Mouse (Mus musculus) Muller cell, postnatal 12 days (primary cell): ENCODE measurements at regions not wholly inside any gene's neighbourhood (a gene's known extent, or its start where the extent isn't known, plus 50 kb on each side); places are given as distances from the start of the nearest gene placed in this dataset.
"Not testable (repeated sequence)": the region's sequence is repeated elsewhere in the genome, so short reads cannot be mapped to it uniquely, and the experiment has no call there.

Experiments used
- DNase-seq: peaks from one replicate; pipeline ENCODE4 v3.0.0-alpha.2; 2015; ENCODE audit errors: inconsistent ontology term

DNA sequence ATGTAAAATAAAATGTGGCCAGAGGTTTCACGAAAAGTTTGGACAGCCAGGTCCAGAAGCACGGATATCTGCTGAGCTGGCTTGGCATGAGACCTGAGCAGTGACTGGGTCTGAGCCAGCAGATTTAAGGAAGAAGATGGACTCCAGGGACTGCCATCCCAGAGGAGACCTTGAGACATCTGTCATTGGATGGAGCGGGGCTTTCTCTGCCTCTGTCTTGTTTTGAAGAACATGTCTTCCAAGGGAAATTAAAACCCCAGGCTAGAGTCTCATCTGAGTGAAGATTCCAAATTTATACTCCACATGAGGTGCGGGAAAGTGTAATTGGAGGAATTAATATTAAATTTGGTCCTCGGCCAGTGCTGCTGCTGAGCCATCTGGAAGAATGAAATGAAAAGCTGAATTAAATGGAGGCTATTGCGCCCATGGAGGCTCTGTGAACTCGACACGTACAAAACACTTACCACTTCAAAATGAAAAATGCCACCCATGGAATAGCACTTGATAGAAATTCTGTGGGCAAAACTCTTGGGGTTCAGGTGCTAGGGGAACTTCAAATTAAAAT lies 129.8 kb upstream of the Adcy2 start:
- no peak for DNase-seq

DNA sequence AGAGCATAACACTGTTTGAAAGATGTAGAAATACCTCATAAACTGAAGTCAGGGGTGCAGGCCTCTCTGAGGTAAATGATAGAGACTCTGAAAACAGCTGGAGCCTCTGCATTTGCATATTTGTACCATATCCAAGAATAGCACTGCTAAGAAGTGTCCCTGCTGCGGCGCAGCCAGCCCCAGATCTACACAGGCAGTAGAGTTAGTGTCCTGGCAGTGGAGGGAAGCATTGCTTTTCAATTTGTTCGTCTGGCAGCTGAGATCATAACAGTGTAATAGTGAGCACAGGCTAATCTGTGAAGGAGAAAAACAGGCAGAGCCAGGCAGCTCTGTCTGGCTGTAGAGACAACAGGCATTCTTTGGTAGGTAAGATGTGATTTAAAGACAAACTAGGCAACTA lies 128.2 kb upstream of the Adcy2 start:
- DNase-seq, result no peak

DNA sequence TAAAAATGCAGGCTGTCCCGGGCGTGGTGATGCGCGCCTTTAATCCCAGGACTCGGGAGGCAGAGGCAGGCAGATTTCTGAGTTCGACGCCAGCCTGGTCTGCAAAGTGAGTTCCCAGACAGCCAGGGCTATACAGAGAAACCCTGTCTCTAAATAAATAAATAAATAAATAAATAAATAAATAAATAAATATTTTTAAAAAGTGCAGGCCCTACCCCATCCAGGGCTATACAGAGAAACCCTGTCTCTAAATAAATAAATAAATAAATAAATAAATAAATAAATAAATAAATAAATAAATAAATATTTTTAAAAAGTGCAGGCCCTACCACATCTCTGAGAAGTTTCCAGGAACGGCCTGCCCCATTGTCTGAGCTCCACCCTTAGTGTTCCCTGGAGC lies 119.4 kb upstream of the Adcy2 start:
- not testable (repeated sequence) for DNase-seq

DNA sequence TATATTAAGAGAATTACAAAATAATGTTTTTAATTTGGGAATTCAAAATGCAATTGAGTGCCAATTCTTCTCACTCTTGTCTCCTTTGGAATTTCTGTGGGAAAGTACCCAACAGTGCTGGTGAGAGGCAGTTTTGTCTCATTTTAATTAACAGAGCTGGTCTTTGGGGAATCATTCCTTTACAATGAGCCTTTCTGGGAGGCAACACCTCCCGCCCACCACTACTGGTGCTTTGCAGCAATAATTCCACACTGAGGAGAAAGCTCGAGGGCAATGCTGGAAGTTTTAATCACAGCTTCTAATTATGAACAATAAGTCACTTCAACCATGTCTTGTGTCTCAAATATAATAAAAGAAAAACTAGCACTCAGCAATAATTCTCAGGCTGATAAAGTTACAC lies 109.8 kb upstream of the Adcy2 start:
- DNase-seq, result peak; percentile 88

DNA sequence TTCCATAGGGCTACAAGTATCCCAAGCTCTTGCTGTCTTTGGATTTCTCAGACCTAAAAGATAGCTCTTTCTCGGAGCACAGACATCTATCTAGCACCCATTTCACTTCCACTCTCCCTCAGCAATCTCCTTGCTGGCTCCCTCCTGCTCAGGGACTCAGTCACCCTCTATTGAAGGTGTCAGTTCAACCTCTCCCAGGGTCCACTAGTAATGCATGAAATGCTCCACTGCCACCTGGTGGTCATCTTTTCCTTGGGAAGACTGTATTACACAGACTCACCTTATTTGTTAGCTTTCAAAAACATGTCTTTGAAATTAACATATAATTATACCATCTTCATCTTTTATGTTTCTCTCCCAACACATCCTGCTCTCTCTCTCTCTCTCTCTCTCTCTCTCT lies 87.3 kb upstream of the Adcy2 start:
- peak; percentile 9 for DNase-seq

DNA sequence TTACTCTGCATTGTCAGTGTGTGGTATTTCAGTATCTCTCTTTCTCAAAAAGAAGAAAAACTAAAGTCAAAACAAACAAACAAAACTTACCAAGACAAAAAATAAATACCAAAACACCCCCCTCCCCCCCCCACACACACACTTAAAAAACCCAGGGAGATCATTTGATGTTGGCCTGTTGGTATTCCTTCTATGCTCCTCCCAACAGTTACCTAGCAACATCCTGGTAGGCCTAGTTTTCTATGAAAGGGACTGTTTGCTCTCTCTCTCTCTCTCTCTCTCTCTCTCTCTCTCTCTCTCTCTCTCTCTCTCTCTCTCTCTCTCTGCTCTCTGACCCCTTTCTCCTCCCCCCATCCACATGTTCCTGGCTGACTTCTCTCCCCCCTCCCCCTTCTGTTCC lies 71.0 kb upstream of the Adcy2 start:
- DNase-seq, result no peak

DNA sequence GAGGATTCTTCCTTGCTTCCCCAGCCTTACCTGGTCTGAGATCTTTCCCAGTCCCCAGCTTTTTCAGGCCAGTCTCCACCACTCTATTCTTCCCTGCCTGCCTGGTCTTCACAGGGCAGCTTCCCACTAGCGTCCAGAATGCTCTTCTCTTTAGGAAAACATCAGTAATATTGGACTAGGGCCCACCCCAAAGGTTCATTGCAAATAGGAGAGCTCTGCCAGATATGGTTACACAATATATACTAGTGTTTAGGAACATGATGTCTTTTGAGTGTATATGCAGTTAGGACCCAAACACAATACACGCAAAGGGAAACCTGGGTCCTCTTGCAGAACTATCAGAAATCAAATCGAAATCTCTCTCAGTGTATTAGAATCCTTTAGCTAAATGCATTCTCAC lies 70.5 kb upstream of the Adcy2 start:
- DNase-seq, result no peak

DNA sequence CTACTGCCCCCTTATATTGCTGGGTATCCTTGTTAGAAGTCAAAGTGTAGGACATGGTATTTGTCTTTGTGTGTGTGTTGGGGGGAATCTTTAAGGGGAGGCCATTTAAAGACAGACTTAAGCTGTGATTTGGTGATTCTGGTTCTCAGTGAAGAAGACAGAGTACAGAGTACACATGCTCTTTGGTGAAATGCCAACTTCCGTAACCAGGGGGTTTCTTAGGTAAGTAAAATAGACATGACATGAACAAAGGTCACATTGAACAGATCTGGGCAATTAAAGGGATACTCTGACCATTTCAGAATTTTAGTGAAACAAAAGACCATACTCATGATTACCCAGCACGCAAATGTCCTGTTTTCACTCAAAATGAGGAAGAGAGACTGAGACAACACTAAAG lies 67.3 kb upstream of the Adcy2 start:
- DNase-seq, result no peak

DNA sequence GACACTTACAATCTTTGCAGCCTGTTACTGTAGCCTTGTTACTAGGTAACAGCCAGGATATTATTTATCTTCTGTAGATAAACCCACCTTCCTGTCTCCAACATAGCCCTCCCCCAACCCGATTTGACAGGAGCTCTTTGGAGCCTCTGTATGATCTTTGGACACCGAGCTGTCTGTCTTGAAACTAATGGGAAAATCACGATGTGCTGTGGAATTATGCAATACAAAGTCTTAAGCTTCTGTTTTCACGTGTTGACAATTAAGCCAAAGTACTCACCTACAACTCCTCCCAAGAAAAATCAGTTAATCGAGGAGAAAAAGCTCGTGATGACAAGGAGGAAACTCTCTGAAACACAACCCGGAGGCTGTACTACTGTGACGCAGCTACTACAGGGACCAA lies 65.9 kb upstream of the Adcy2 start:
- no peak for DNase-seq

DNA sequence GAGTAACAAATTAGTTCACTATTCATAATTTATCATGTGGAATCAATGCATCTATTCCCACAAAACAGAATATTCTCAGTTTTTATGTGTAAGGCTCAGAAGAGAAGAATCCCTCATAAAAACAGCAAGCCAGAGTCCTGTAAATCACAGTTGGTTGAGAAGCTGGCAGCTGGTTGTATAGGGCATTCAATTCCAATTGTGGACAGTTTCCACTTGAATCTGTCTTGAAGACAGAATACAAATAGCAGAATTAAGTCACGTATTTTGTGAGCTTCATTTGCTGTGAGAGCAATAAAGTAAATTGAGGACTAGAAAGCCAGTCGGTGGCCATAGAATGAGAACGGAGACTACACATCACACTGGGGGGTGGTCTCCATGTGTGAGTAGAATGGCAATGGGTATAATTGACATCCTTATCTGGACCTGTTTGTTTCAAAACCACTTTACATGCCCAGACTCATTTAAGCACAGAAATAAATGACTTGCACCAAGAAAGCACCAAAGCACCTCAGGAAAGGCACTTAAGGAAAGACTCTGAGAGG lies 63.4 kb upstream of the Adcy2 start:
- DNase-seq, result no peak

DNA sequence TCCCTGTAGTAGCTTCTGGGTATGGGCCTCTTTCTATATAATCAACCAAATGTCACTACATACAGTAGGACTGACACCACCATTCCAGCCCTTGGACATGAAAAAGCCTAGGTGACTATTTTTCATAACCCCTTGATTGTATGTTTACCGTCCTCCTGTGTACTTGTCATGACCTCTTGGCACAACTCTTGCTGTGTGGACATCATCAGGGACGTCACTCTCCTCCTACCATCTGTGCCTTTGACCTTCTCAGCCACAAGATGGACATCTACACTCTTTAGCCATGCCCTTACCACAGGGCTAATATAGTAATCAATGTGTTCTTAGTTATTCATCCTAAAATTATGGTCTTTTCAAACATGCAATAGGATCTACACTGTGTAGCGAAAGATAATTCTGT lies 62.1 kb upstream of the Adcy2 start:
- DNase-seq, result no peak
